Mouse (Mus musculus): ENCODE results near the gene Lypd3.
A peak's percentile ranks its signal among the peaks of the same experiment; 100 is the strongest.
"Not testable (repeated sequence)": the region's sequence is repeated elsewhere in the genome, so short reads cannot be mapped to it uniquely, and the experiment has no call there.

Gene Lypd3

GRCm38 (mm10) chr7:24612308-24612910 is 23.9 kb upstream of the Lypd3 start:
- no peak for DNase-seq (ENCODE audit: low read depth, low spot score)

GRCm38 (mm10) chr7:24614816-24615215 is 21.5 kb upstream of the Lypd3 start:
- DNase-seq (ENCODE audit: low read depth, low spot score) = peak; percentile 22

GRCm38 (mm10) chr7:24617763-24618162 is 18.6 kb upstream of the Lypd3 start:
- no peak for DNase-seq (ENCODE audit: low read depth, low spot score)

- DNase-seq (ENCODE audit: low read depth, low spot score) = not testable (repeated sequence)
These were observed 18.0 kb upstream of the Lypd3 start for GRCm38 (mm10) chr7:24618374-24618773.

- no peak for DNase-seq (ENCODE audit: low read depth, low spot score)
These were observed 16.5 kb upstream of the Lypd3 start for GRCm38 (mm10) chr7:24619671-24620397.

GRCm38 (mm10) chr7:24621193-24621592 is 15.2 kb upstream of the Lypd3 start:
- peak; percentile 9 for DNase-seq (ENCODE audit: low read depth, low spot score)

GRCm38 (mm10) chr7:24622967-24623366 is 13.4 kb upstream of the Lypd3 start:
- no peak for DNase-seq (ENCODE audit: low read depth, low spot score)

GRCm38 (mm10) chr7:24628685-24629610 is 7.4 kb upstream of the Lypd3 start:
- peak; percentile 3 for DNase-seq (ENCODE audit: low read depth, low spot score)

GRCm38 (mm10) chr7:24629672-24630071 is 6.7 kb upstream of the Lypd3 start:
- no peak for DNase-seq (ENCODE audit: low read depth, low spot score)

- no peak for DNase-seq (ENCODE audit: low read depth, low spot score)
These were observed 6.1 kb upstream of the Lypd3 start for GRCm38 (mm10) chr7:24630116-24630880.

- DNase-seq (ENCODE audit: low read depth, low spot score) = no peak
These were observed 696 bp downstream of the Lypd3 start for GRCm38 (mm10) chr7:24637046-24637445.

- DNase-seq (ENCODE audit: low read depth, low spot score) = no peak
These were observed 1.9 kb downstream of the Lypd3 start for GRCm38 (mm10) chr7:24638026-24638856.

- no peak for DNase-seq (ENCODE audit: low read depth, low spot score)
These were observed 4.1 kb downstream of the Lypd3 start for GRCm38 (mm10) chr7:24640450-24640849.

- DNase-seq (ENCODE audit: low read depth, low spot score) = peak; percentile 37
These were observed 6.1 kb downstream of the Lypd3 start for GRCm38 (mm10) chr7:24642491-24642890.

- DNase-seq (ENCODE audit: low read depth, low spot score) = no peak
These were observed 8.1 kb downstream of the Lypd3 start for GRCm38 (mm10) chr7:24644492-24644891.

GRCm38 (mm10) chr7:24644996-24645395 is 8.6 kb downstream of the Lypd3 start:
- no peak for DNase-seq (ENCODE audit: low read depth, low spot score)

- peak; percentile 8 for DNase-seq (ENCODE audit: low read depth, low spot score)
These were observed 10.1 kb downstream of the Lypd3 start for GRCm38 (mm10) chr7:24646486-24646885.

GRCm38 (mm10) chr7:24653681-24654080 is 17.3 kb downstream of the Lypd3 start:
- DNase-seq (ENCODE audit: low read depth, low spot score) = peak; percentile 51

GRCm38 (mm10) chr7:24659737-24660357 is 23.5 kb downstream of the Lypd3 start:
- DNase-seq (ENCODE audit: low read depth, low spot score) = no peak
